Mouse (Mus musculus) midbrain, embryonic 11.5 days (tissue): ENCODE results near the gene Chchd6. TPM values are rescaled to one million over a fixed set of nuclear protein-coding genes. Genes with fewer than 3 reads are reported as not detected.

Experiments used
- ATAC-seq: fragments of 200-750 bp; cut with Nextera tagmentation; 2 replicates; pipeline ENCODE4 v1.8.0; 2017; ENCODE audit warnings: moderate TSS enrichment, moderate library complexity; ENCODE audit not compliant: low FRiP score
- DNase-seq: peaks from one replicate; pipeline ENCODE4 v3.0.0; 2015; ENCODE audit warnings: low spot score; ENCODE audit errors: missing footprints
- H3K27ac ChIP-seq: fragments of 300-500 bp; sonication (generic); 2 replicates; pipeline ENCODE4 v1.5.1; 2014; ENCODE audit warnings: low read depth, low read length
- H3K27me3 ChIP-seq: fragments of 300-500 bp; sonication (generic); 2 replicates; pipeline ENCODE4 v1.6.1; 2014; ENCODE audit warnings: mild to moderate bottlenecking, low read length, moderate library complexity, mixed read lengths; ENCODE audit not compliant: control insufficient read depth, insufficient read depth
- H3K36me3 ChIP-seq: fragments of 300-500 bp; sonication (generic); 2 replicates; pipeline ENCODE4 v1.6.1; 2014; ENCODE audit warnings: mild to moderate bottlenecking, low read length, moderate library complexity, mixed read lengths; ENCODE audit not compliant: control insufficient read depth, insufficient read depth
- H3K4me1 ChIP-seq: fragments of 300-500 bp; sonication (generic); 2 replicates; pipeline ENCODE4 v1.6.1; 2014; ENCODE audit warnings: low read length; ENCODE audit not compliant: control insufficient read depth, insufficient read depth
- H3K4me2 ChIP-seq: fragments of 300-500 bp; sonication (generic); 2 replicates; pipeline ENCODE4 v1.6.1; 2014; ENCODE audit warnings: mild to moderate bottlenecking, moderate library complexity
- H3K4me3 ChIP-seq: fragments of 300-500 bp; sonication (generic); 2 replicates; pipeline ENCODE4 v1.5.1; 2014; ENCODE audit warnings: low read depth, low read length
- H3K9ac ChIP-seq: fragments of 300-500 bp; sonication (generic); 2 replicates; pipeline ENCODE4 v1.6.1; 2014; ENCODE audit warnings: low read length
- H3K9me3 ChIP-seq: fragments of 300-500 bp; sonication (generic); 2 replicates; pipeline ENCODE4 v1.6.1; 2016; ENCODE audit warnings: low read length; ENCODE audit not compliant: control insufficient read depth
- WGBS: fragments of 180-500 bp; shearing (Covaris S2); extraction: QIAGEN DNeasy Blood & Tissue Kit; methylation state at CpG from one replicate; pipeline ENCODE4 v1.1.7; 2014; 5-methylcytosine and 5-hydroxymethylcytosine counted together
- polyA plus RNA-seq: library from polyadenylated mRNA; unstranded; fragments of >200 nt; fragmentation: Nextera tagmentation; extraction: Ambion mirVana; gene quantifications from 2 replicates; pipeline ENCODE4 v1.2.1, GENCODE M21; 2014

Gene Chchd6
- polyA plus RNA-seq, 1 experiment from 2014 or later, result 103 TPM

DNA sequence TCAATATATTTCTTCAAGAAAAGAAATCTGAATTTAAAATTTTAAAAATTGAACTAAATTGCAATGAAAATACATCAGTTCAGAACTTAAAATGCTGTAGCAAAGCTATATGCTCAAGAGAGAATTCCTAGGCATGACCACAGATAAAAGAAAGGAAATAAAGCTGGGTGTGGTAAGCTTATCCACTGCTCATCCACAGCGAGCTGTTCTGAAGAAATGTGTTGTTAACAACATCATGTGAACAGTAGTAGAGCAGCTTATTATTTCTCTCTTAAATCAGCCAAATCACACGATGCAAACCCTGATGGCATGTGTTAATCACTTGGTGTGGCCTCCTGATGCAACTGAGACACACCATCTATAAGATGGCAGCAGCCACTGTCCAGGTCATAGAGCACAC is 180.4 kb downstream of the Chchd6 start:
- DNase-seq (no peak), ATAC-seq (no peak)
- Histone ChIP-seq H3K27ac (no peak overlapping the region), H3K4me2 (no peak overlapping the region), H3K4me3 (no peak overlapping the region), H3K4me1 (no peaks in the 10 kb centered on the region), H3K9me3 (no peaks in the 10 kb centered on the region), H3K9ac (no peak overlapping the region), H3K36me3 (no peaks in the 10 kb centered on the region), H3K27me3 (no peaks in the 10 kb centered on the region)
- WGBS, result 84% methylated on average over 2 of the region's 2 CpGs

GRCm38 (mm10) chr6:89414126-89414525 is 181.3 kb downstream of the Chchd6 start:
- no peak for DNase-seq
- 84% methylated on average over 4 of the region's 4 CpGs for WGBS
- H3K36me3 ChIP-seq, result no peaks in the 10 kb centered on the region

DNA sequence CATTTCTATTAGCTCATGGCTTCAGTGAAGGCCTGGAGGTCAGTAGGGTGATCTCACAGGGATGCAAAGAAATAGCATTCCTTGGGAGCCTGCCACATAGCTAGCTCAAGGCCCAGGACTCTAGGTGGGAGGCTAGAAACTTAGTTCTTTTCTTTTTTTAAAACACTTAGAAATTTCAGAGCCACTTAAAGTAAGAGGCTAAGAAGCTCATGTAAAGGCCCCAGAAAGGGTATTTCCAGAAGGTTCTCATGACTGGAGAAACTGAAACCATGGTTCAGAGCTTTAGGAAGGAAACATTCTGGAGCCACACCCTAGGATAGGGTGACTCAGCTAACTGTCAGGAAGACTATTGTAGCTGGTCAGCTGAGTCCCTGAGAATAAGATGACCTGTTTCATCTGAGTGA is 182.0 kb downstream of the Chchd6 start:
- DNase-seq, result no peak
- H3K27ac ChIP-seq, result no peak overlapping the region
- ATAC-seq, result no peak
- H3K4me2 ChIP-seq, result no peak overlapping the region
- no peaks in the 10 kb centered on the region for H3K9me3 ChIP-seq
- H3K9ac ChIP-seq, result no peak overlapping the region
- H3K36me3 ChIP-seq, result no peaks in the 10 kb centered on the region
- H3K4me1 ChIP-seq, result no peaks in the 10 kb centered on the region
- H3K27me3 ChIP-seq, result no peaks in the 10 kb centered on the region
- no peak overlapping the region for H3K4me3 ChIP-seq

More at GRCm38 (mm10) chr6:89414126-89414525, 181.3 kb downstream of the Chchd6 start:
- no peaks in the 10 kb centered on the region for H3K27me3 ChIP-seq
- no peak overlapping the region for H3K4me3 ChIP-seq
- H3K4me2 ChIP-seq, result no peak overlapping the region
- no peaks in the 10 kb centered on the region for H3K9me3 ChIP-seq
- H3K4me1 ChIP-seq, result no peaks in the 10 kb centered on the region
- no peak overlapping the region for H3K9ac ChIP-seq
- no peak for ATAC-seq
- no peak overlapping the region for H3K27ac ChIP-seq

DNA sequence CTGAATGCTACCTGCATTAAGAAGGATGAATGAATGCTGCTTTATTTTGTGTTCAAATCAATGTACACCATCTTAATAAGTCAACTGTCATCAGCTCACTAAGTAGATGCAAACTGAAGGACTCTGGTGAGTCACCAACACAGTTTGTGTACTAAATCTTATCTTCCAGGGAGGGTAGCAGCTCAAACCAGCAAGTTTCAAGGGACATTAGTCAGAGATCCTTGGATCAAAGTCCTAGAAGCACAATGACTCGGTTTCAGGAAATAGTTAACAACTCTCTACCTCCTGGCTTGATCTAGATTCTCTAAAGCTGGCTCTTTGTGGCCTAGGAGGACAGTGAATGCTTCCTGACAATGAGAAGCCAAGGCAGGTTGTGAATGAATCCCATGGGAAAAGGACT is 182.9 kb downstream of the Chchd6 start:
- no peak for DNase-seq
- Histone ChIP-seq H3K36me3 (no peaks in the 10 kb centered on the region), H3K27me3 (no peaks in the 10 kb centered on the region), H3K9me3 (no peaks in the 10 kb centered on the region), H3K4me2 (no peak overlapping the region), H3K27ac (no peak overlapping the region), H3K9ac (no peak overlapping the region), H3K4me1 (peaks cover under 1% of the 10 kb centered on the region; the same call in 1 of the 2 replicates), H3K4me3 (no peak overlapping the region)
- no peak for ATAC-seq
- 81% methylated on average over 1 of the region's 1 CpGs for WGBS

- no peak for ATAC-seq
- no peak overlapping the region for H3K4me3 ChIP-seq
- H3K9me3 ChIP-seq, result no peaks in the 10 kb centered on the region
- H3K36me3 ChIP-seq, result no peaks in the 10 kb centered on the region
- H3K4me2 ChIP-seq, result no peak overlapping the region
- H3K27ac ChIP-seq, result no peak overlapping the region
- H3K27me3 ChIP-seq, result no peaks in the 10 kb centered on the region
- WGBS, result 92% methylated on average over 1 of the region's 1 CpGs
- no peak overlapping the region for H3K9ac ChIP-seq
- DNase-seq, result no peak
- peaks cover 5% of the 10 kb centered on the region; the same call in 1 of the 2 replicates for H3K4me1 ChIP-seq
Observed at GRCm38 (mm10) chr6:89409041-89409440, 186.4 kb downstream of the Chchd6 start.

- H3K4me2 ChIP-seq, result no peak overlapping the region
- H3K27ac ChIP-seq, result no peak overlapping the region
- no peak overlapping the region for H3K9ac ChIP-seq
- WGBS, result 78% methylated on average over 5 of the region's 5 CpGs
- no peaks in the 10 kb centered on the region for H3K27me3 ChIP-seq
- no peaks in the 10 kb centered on the region for H3K36me3 ChIP-seq
- H3K4me3 ChIP-seq, result no peak overlapping the region
- no peak for DNase-seq
- H3K4me1 ChIP-seq, result peaks cover 5% of the 10 kb centered on the region; the same call in 1 of the 2 replicates
- no peaks in the 10 kb centered on the region for H3K9me3 ChIP-seq
- ATAC-seq, result no peak
Observed at GRCm38 (mm10) chr6:89408259-89408658, 187.2 kb downstream of the Chchd6 start.

GRCm38 (mm10) chr6:89407247-89407889 is 188.1 kb downstream of the Chchd6 start:
- DNase-seq (no peak), ATAC-seq (no peak)
- no peak overlapping the region for H3K9ac ChIP-seq
- no peak overlapping the region for H3K27ac ChIP-seq
- no peaks in the 10 kb centered on the region for H3K9me3 ChIP-seq
- H3K4me3 ChIP-seq, result no peak overlapping the region
- no peaks in the 10 kb centered on the region for H3K27me3 ChIP-seq
- no peaks in the 10 kb centered on the region for H3K36me3 ChIP-seq
- WGBS, result 61% methylated on average over 3 of the region's 3 CpGs
- no peak overlapping the region for H3K4me2 ChIP-seq
- peaks cover 5% of the 10 kb centered on the region; the same call in 1 of the 2 replicates for H3K4me1 ChIP-seq

DNA sequence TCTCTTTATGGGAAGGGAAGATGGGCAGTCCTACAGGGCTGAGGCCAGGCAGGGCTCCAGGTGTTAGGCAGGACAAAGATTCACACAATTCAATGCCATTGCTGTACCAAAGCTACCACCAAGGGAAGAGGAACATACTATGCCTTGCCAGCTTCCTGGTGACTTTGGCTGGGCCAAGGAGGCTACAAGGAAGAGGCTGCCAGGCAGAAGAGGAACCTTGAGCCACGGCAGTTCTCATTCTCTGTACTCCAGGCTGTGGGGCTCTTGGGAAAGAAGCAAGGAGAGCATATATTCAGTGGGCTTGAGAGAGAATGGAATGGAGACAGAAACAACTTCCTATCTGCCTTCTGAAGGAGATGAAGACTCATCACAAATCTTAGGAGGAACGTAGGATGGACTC is 190.5 kb downstream of the Chchd6 start:
- WGBS, result 83% methylated on average over 2 of the region's 2 CpGs
- H3K27ac ChIP-seq, result no peak overlapping the region
- H3K9me3 ChIP-seq, result no peaks in the 10 kb centered on the region
- H3K4me1 ChIP-seq, result peaks cover 5% of the 10 kb centered on the region; the same call in 1 of the 2 replicates
- no peak for ATAC-seq
- DNase-seq, result no peak
- no peaks in the 10 kb centered on the region for H3K36me3 ChIP-seq
- H3K4me3 ChIP-seq, result no peak overlapping the region
- no peak overlapping the region for H3K9ac ChIP-seq
- no peaks in the 10 kb centered on the region for H3K27me3 ChIP-seq
- no peak overlapping the region for H3K4me2 ChIP-seq

- Histone ChIP-seq H3K9ac (no peak overlapping the region), H3K36me3 (no peaks in the 10 kb centered on the region), H3K4me1 (peaks cover 5% of the 10 kb centered on the region; the same call in 1 of the 2 replicates), H3K27me3 (no peaks in the 10 kb centered on the region), H3K4me3 (no peak overlapping the region), H3K4me2 (no peak overlapping the region), H3K27ac (no peak overlapping the region), H3K9me3 (no peaks in the 10 kb centered on the region)
- no peak for DNase-seq
- ATAC-seq, result no peak
- WGBS, result 85% methylated on average over 2 of the region's 2 CpGs
Observed at GRCm38 (mm10) chr6:89403257-89404225, 191.9 kb downstream of the Chchd6 start.
